Mouse (Mus musculus): ENCODE data around the gene Pip5k1c. TPM values are rescaled to one million over a fixed set of nuclear protein-coding genes. Genes with fewer than 3 reads are reported as not detected.

Gene Pip5k1c
- total RNA-seq, 1 experiment = 27.3 TPM

GRCm38 (mm10) chr10:81306837-81307682 is 14.3 kb downstream of the Pip5k1c start:
- in situ Hi-C loops (cut with MboI; ENCODE audit: low sequenced_read_pairs in 2 of 2, unreplicated experiment in 2 of 2) = no loop called here
- Histone ChIP-seq H3K36me3 (ENCODE audit: control insufficient read depth, insufficient read depth, low read length, poor library complexity, severe bottlenecking) (peaks cover 44% of the 10 kb centered on the region), H3K9me3 (ENCODE audit: control insufficient read depth, insufficient read depth, low read depth, low read length) (no peaks in the 10 kb centered on the region)

GRCm38 (mm10) chr10:81309571-81309970 is 16.8 kb downstream of the Pip5k1c start:
- H3K9ac ChIP-seq (ENCODE audit: insufficient read depth, low read depth, low read length, poor library complexity, severe bottlenecking) = no peak overlapping the region
- peaks cover 61% of the 10 kb centered on the region for H3K36me3 ChIP-seq (ENCODE audit: control insufficient read depth, insufficient read depth, low read length, poor library complexity, severe bottlenecking)

More at GRCm38 (mm10) chr10:81306837-81307682, 14.3 kb downstream of the Pip5k1c start:
- Histone ChIP-seq H3K4me3 (ENCODE audit: insufficient read depth in 1 of 2, low read depth in 1 of 2, low read length in 2 of 2, poor library complexity in 1 of 2, severe bottlenecking in 1 of 2) (no peak overlapping the region), H3K9ac (ENCODE audit: insufficient read depth, low read depth, low read length, poor library complexity, severe bottlenecking) (no peak overlapping the region), H3K4me1 (ENCODE audit: control insufficient read depth in 2 of 2, insufficient read depth in 2 of 2, low read length in 2 of 2, poor library complexity in 1 of 2) (peaks cover 0 to 15% of the 10 kb centered on the region in 2 experiments; a peak in 1 of 4 replicates), H3K27ac (ENCODE audit: insufficient read depth, low read depth, low read length, poor library complexity, severe bottlenecking) (no peak overlapping the region)
- no peak for TF ChIP-seq HCFC1 (IDR thresholded peaks at IDR 0.05; ENCODE audit: borderline replicate concordance, insufficient read depth, low read length)
- no peak for TF ChIP-seq CHD2 (IDR thresholded peaks at IDR 0.05; ENCODE audit: low read depth, low read length)
- TF ChIP-seq ZNF384 (IDR thresholded peaks at IDR 0.05; ENCODE audit: low read depth, low read length) = no peak
- no peak for TF ChIP-seq ZC3H11A (IDR thresholded peaks at IDR 0.05; ENCODE audit: borderline replicate concordance, low read depth, low read length)
- no peak for TF ChIP-seq MAFK (IDR thresholded peaks at IDR 0.05; ENCODE audit: insufficient read depth, low read depth, low read length)
- DNase-seq (ENCODE audit: low read depth, low spot score) = no peak

GRCm38 (mm10) chr10:81313581-81313980 is 20.8 kb downstream of the Pip5k1c start:
- Histone ChIP-seq H3K36me3 (ENCODE audit: control insufficient read depth, insufficient read depth, low read length, poor library complexity, severe bottlenecking) (peaks cover 50% of the 10 kb centered on the region), H3K27ac (ENCODE audit: insufficient read depth, low read depth, low read length, poor library complexity, severe bottlenecking) (no peak overlapping the region), H3K4me1 (ENCODE audit: control insufficient read depth in 2 of 2, insufficient read depth in 2 of 2, low read length in 2 of 2, poor library complexity in 1 of 2) (peaks cover 0 to 12% of the 10 kb centered on the region in 2 experiments; a peak in 2 of 4 replicates), H3K4me3 (ENCODE audit: insufficient read depth in 1 of 2, low read depth in 1 of 2, low read length in 2 of 2, poor library complexity in 1 of 2, severe bottlenecking in 1 of 2) (no peak overlapping the region), H3K9me3 (ENCODE audit: control insufficient read depth, insufficient read depth, low read depth, low read length) (no peaks in the 10 kb centered on the region), H3K9ac (ENCODE audit: insufficient read depth, low read depth, low read length, poor library complexity, severe bottlenecking) (no peak overlapping the region)
- in situ Hi-C loops (cut with MboI; ENCODE audit: low sequenced_read_pairs in 2 of 2, unreplicated experiment in 2 of 2) = no loop called here
- no peak for DNase-seq (ENCODE audit: low read depth, low spot score)
- no peak for TF ChIP-seq ZC3H11A (IDR thresholded peaks at IDR 0.05; ENCODE audit: borderline replicate concordance, low read depth, low read length)
- no peak for TF ChIP-seq MAFK (IDR thresholded peaks at IDR 0.05; ENCODE audit: insufficient read depth, low read depth, low read length)
- TF ChIP-seq ZNF384 (IDR thresholded peaks at IDR 0.05; ENCODE audit: low read depth, low read length) = no peak
- TF ChIP-seq HCFC1 (IDR thresholded peaks at IDR 0.05; ENCODE audit: borderline replicate concordance, insufficient read depth, low read length) = no peak
- no peak for TF ChIP-seq CHD2 (IDR thresholded peaks at IDR 0.05; ENCODE audit: low read depth, low read length)

More at GRCm38 (mm10) chr10:81309571-81309970, 16.8 kb downstream of the Pip5k1c start:
- DNase-seq (ENCODE audit: low read depth, low spot score) = no peak
- H3K27ac ChIP-seq (ENCODE audit: insufficient read depth, low read depth, low read length, poor library complexity, severe bottlenecking) = no peak overlapping the region
- no peaks in the 10 kb centered on the region for H3K9me3 ChIP-seq (ENCODE audit: control insufficient read depth, insufficient read depth, low read depth, low read length)
- H3K4me1 ChIP-seq (ENCODE audit: control insufficient read depth in 2 of 2, insufficient read depth in 2 of 2, low read length in 2 of 2, poor library complexity in 1 of 2) = peaks cover 0 to 5% of the 10 kb centered on the region in 2 experiments; a peak in 1 of 4 replicates
- in situ Hi-C loops (cut with MboI; ENCODE audit: low sequenced_read_pairs in 2 of 2, unreplicated experiment in 2 of 2) = no loop called here
- TF ChIP-seq CHD2 (IDR thresholded peaks at IDR 0.05; ENCODE audit: low read depth, low read length) = no peak
- TF ChIP-seq ZC3H11A (IDR thresholded peaks at IDR 0.05; ENCODE audit: borderline replicate concordance, low read depth, low read length) = no peak
- TF ChIP-seq MAFK (IDR thresholded peaks at IDR 0.05; ENCODE audit: insufficient read depth, low read depth, low read length) = no peak
- no peak for TF ChIP-seq ZNF384 (IDR thresholded peaks at IDR 0.05; ENCODE audit: low read depth, low read length)
- no peak for TF ChIP-seq HCFC1 (IDR thresholded peaks at IDR 0.05; ENCODE audit: borderline replicate concordance, insufficient read depth, low read length)
- H3K4me3 ChIP-seq (ENCODE audit: insufficient read depth in 1 of 2, low read depth in 1 of 2, low read length in 2 of 2, poor library complexity in 1 of 2, severe bottlenecking in 1 of 2) = no peak overlapping the region

- in situ Hi-C loops (cut with MboI; ENCODE audit: low sequenced_read_pairs in 2 of 2, unreplicated experiment in 2 of 2) = no loop called here
- no peak for DNase-seq (ENCODE audit: low read depth, low spot score)
- H3K27ac ChIP-seq (ENCODE audit: insufficient read depth, low read depth, low read length, poor library complexity, severe bottlenecking) = no peak overlapping the region
- H3K36me3 ChIP-seq (ENCODE audit: control insufficient read depth, insufficient read depth, low read length, poor library complexity, severe bottlenecking) = peaks cover 46% of the 10 kb centered on the region
- H3K9ac ChIP-seq (ENCODE audit: insufficient read depth, low read depth, low read length, poor library complexity, severe bottlenecking) = no peak overlapping the region
- no peak overlapping the region for H3K4me3 ChIP-seq (ENCODE audit: insufficient read depth in 1 of 2, low read depth in 1 of 2, low read length in 2 of 2, poor library complexity in 1 of 2, severe bottlenecking in 1 of 2)
- no peaks in the 10 kb centered on the region for H3K9me3 ChIP-seq (ENCODE audit: control insufficient read depth, insufficient read depth, low read depth, low read length)
- TF ChIP-seq HCFC1 (IDR thresholded peaks at IDR 0.05; ENCODE audit: borderline replicate concordance, insufficient read depth, low read length) (no peak), ZC3H11A (IDR thresholded peaks at IDR 0.05; ENCODE audit: borderline replicate concordance, low read depth, low read length) (no peak), ZNF384 (IDR thresholded peaks at IDR 0.05; ENCODE audit: low read depth, low read length) (no peak), CHD2 (IDR thresholded peaks at IDR 0.05; ENCODE audit: low read depth, low read length) (no peak), MAFK (IDR thresholded peaks at IDR 0.05; ENCODE audit: insufficient read depth, low read depth, low read length) (no peak)
- peaks cover 0 to 11% of the 10 kb centered on the region in 2 experiments; a peak in 2 of 4 replicates for H3K4me1 ChIP-seq (ENCODE audit: control insufficient read depth in 2 of 2, insufficient read depth in 2 of 2, low read length in 2 of 2, poor library complexity in 1 of 2)
Measured at GRCm38 (mm10) chr10:81314201-81314600, 21.4 kb downstream of the Pip5k1c start.
